Mouse (Mus musculus): ENCODE measurements at regions not wholly inside any gene's neighbourhood (a gene's known extent, or its start where the extent isn't known, plus 50 kb on each side); places are given as distances from the start of the nearest gene placed in this dataset.

DNA sequence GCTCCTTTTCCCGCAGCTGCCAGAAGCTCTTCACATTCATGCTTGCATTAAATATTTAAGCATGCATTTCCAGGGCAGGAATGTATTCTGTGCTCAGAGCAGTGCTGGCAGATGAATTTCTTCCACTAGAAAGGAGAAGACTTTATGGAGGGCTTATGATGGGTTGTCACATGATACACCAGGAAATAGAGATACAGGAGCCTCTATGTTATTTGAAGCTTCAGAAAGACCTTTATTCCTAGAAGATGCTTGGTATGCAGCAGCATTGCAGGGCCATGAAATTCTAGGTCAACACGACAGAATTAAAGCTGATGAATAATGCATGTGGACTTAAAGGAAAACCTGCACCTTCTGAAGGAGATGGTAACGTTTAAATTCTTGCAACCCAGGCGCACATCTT lies 212.1 kb downstream of the Adgrg6 start:
- WGBS = 60% methylated on average over 4 of the region's 4 CpGs
- Histone ChIP-seq H3K4me2 (replicated peaks; ENCODE audit: low read depth, low read length) (no peak overlapping the region), H3K27me3 (ENCODE audit: control insufficient read depth, insufficient read depth, low read length) (no peaks in the 10 kb centered on the region), H3K9ac (replicated peaks; ENCODE audit: low read depth, low read length) (no peak overlapping the region), H3K36me3 (ENCODE audit: control insufficient read depth, insufficient read depth, low read length) (no peaks in the 10 kb centered on the region), H3K9me3 (ENCODE audit: control insufficient read depth, low read depth, low read length) (no peaks in the 10 kb centered on the region), H3K27ac (ENCODE audit: low read length) (no peak overlapping the region), H3K4me1 (ENCODE audit: control insufficient read depth, insufficient read depth, low read length) (no peaks in the 10 kb centered on the region), H3K4me3 (ENCODE audit: low read depth, low read length) (no peak overlapping the region)
- ATAC-seq (ENCODE audit: insufficient number of reproducible peaks, insufficient read depth, low FRiP score, low read depth) = no peak

DNA sequence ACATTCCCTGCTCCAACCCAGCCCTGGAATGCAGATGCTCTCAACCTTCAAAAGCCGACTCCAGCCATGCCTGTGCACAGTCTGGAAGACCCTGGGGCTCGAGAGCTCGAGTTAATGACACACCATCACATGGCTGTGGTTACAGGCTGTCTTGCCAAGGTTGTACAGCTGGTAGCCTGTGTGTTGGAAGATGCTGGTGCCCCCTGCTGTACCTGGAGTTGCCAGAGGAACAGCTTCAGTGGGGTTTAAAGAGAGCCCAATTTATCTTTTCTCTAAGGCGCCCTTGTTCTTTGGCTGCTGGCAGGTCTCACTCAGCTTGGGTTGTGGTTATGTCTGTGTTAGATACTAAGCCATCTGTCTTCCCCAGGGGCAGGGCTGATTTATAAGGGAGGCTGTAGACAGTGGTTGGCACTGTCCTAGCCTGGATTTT lies 212.8 kb downstream of the Adgrg6 start:
- Histone ChIP-seq H3K4me3 (ENCODE audit: low read depth, low read length) (no peak overlapping the region), H3K27ac (ENCODE audit: low read length) (no peak overlapping the region), H3K4me1 (ENCODE audit: control insufficient read depth, insufficient read depth, low read length) (no peaks in the 10 kb centered on the region), H3K4me2 (replicated peaks; ENCODE audit: low read depth, low read length) (no peak overlapping the region), H3K36me3 (ENCODE audit: control insufficient read depth, insufficient read depth, low read length) (no peaks in the 10 kb centered on the region), H3K27me3 (ENCODE audit: control insufficient read depth, insufficient read depth, low read length) (no peaks in the 10 kb centered on the region), H3K9ac (replicated peaks; ENCODE audit: low read depth, low read length) (no peak overlapping the region), H3K9me3 (ENCODE audit: control insufficient read depth, low read depth, low read length) (no peaks in the 10 kb centered on the region)
- 36% methylated on average over 4 of the region's 4 CpGs for WGBS
- 0 out of 2 replicates have a peak, but pooled peaks have one; percentile 23 for ATAC-seq (ENCODE audit: insufficient number of reproducible peaks, insufficient read depth, low FRiP score, low read depth)

DNA sequence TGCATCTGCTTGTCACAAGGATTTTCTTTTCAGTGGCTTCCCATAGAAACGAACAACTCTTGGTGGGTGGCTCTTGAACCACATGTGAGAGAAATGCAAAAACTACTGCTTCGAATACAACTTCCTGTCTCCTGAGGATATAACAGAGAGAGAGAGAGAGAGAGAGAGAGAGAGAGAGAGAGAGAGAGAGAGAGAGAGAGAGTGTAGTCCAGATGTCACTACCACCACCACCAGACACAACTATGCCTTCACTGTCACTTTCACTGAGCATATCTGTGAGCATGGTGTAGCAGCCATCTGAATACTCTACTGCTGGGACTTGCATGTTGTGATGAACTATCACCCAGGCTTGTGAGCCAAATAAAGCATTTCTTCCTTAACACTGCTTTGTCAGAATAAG lies 216.6 kb downstream of the Adgrg6 start:
- H3K4me2 ChIP-seq (replicated peaks; ENCODE audit: low read depth, low read length) = no peak overlapping the region
- no peak for ATAC-seq (ENCODE audit: insufficient number of reproducible peaks, insufficient read depth, low FRiP score, low read depth)
- H3K9ac ChIP-seq (replicated peaks; ENCODE audit: low read depth, low read length) = no peak overlapping the region
- no peak overlapping the region for H3K4me3 ChIP-seq (ENCODE audit: low read depth, low read length)
- WGBS = 76% methylated on average over 2 of the region's 2 CpGs
- no peaks in the 10 kb centered on the region for H3K9me3 ChIP-seq (ENCODE audit: control insufficient read depth, low read depth, low read length)
- no peaks in the 10 kb centered on the region for H3K27me3 ChIP-seq (ENCODE audit: control insufficient read depth, insufficient read depth, low read length)
- H3K4me1 ChIP-seq (ENCODE audit: control insufficient read depth, insufficient read depth, low read length) = no peaks in the 10 kb centered on the region
- H3K36me3 ChIP-seq (ENCODE audit: control insufficient read depth, insufficient read depth, low read length) = no peaks in the 10 kb centered on the region
- no peak overlapping the region for H3K27ac ChIP-seq (ENCODE audit: low read length)

DNA sequence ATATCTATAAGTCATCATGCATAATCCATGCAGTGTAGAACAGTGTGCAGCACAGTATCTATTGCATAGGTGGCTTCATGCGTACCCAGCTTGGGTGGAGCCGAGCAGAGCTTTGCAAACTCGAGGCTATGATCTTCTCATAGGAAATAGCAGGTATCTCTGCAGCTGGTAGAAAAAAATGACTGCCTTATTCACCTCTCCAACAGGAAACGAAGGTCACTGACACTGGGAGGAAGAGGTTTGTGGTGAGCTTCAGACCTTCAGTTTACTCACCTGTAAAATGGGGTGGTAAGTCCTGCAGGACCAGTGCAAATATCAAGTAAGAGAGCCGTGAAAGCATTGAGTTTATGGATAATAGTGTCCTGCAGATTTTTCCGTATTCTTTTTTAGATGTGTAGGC lies 219.2 kb downstream of the Adgrg6 start:
- ATAC-seq (ENCODE audit: insufficient number of reproducible peaks, insufficient read depth, low FRiP score, low read depth) = no peak
- Histone ChIP-seq H3K9me3 (ENCODE audit: control insufficient read depth, low read depth, low read length) (no peaks in the 10 kb centered on the region), H3K36me3 (ENCODE audit: control insufficient read depth, insufficient read depth, low read length) (no peaks in the 10 kb centered on the region), H3K4me1 (ENCODE audit: control insufficient read depth, insufficient read depth, low read length) (no peaks in the 10 kb centered on the region), H3K27me3 (ENCODE audit: control insufficient read depth, insufficient read depth, low read length) (no peaks in the 10 kb centered on the region), H3K4me3 (ENCODE audit: low read depth, low read length) (no peak overlapping the region), H3K4me2 (replicated peaks; ENCODE audit: low read depth, low read length) (no peak overlapping the region), H3K9ac (replicated peaks; ENCODE audit: low read depth, low read length) (no peak overlapping the region), H3K27ac (ENCODE audit: low read length) (no peak overlapping the region)
- 84% methylated on average over 6 of the region's 6 CpGs for WGBS

DNA sequence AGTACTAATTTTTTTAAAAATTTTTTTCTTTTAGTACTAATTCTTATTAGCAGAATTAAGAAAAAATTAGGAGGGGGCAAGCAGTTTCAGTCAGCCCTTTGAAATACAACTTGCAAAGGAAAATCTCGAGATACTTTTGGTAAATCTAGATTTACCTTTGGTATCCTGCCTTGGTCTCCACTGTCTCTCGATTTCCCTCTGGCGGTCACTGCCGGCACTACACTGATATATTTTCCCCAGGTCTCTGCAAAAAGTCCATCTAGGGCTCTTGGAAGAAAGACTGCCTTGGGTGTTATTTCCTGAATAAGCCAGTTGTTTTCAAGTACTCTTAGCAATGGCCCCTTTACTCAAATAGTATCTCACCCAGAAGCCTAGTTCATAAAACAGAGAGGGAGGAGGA lies 224.0 kb downstream of the Adgrg6 start:
- 1% methylated on average over 4 of the region's 4 CpGs for WGBS
- Histone ChIP-seq H3K4me3 (ENCODE audit: low read depth, low read length) (no peak overlapping the region), H3K9ac (replicated peaks; ENCODE audit: low read depth, low read length) (no peak overlapping the region), H3K9me3 (ENCODE audit: control insufficient read depth, low read depth, low read length) (no peaks in the 10 kb centered on the region), H3K4me2 (replicated peaks; ENCODE audit: low read depth, low read length) (no peak overlapping the region), H3K4me1 (ENCODE audit: control insufficient read depth, insufficient read depth, low read length) (no peaks in the 10 kb centered on the region), H3K27me3 (ENCODE audit: control insufficient read depth, insufficient read depth, low read length) (no peaks in the 10 kb centered on the region), H3K36me3 (ENCODE audit: control insufficient read depth, insufficient read depth, low read length) (no peaks in the 10 kb centered on the region), H3K27ac (ENCODE audit: low read length) (no peak overlapping the region)
- ATAC-seq (ENCODE audit: insufficient number of reproducible peaks, insufficient read depth, low FRiP score, low read depth) = no peak

DNA sequence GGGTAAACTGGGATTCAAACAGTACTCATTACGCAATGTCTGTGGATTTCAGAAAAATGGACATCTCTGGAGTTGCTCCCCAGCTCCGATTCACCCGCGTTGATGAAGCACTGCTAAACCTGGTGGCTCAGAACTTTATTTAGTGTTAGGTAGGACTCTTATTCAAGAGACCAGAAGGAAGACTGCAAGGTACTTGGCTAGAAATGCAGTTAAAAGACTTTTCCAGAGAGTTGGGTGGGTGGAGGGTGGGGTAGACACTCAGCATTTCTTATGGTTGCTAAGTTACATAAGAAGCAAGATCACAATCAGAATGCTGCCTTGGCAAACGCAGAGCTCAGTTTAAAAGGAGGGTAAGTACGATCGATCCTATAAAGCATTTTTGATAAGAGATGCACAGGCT lies 230.2 kb downstream of the Adgrg6 start:
- H3K4me2 ChIP-seq (replicated peaks; ENCODE audit: low read depth, low read length) = no peak overlapping the region
- no peak overlapping the region for H3K27ac ChIP-seq (ENCODE audit: low read length)
- no peak for ATAC-seq (ENCODE audit: insufficient number of reproducible peaks, insufficient read depth, low FRiP score, low read depth)
- H3K36me3 ChIP-seq (ENCODE audit: control insufficient read depth, insufficient read depth, low read length) = no peaks in the 10 kb centered on the region
- H3K4me3 ChIP-seq (ENCODE audit: low read depth, low read length) = no peak overlapping the region
- no peaks in the 10 kb centered on the region for H3K27me3 ChIP-seq (ENCODE audit: control insufficient read depth, insufficient read depth, low read length)
- no peak overlapping the region for H3K9ac ChIP-seq (replicated peaks; ENCODE audit: low read depth, low read length)
- H3K9me3 ChIP-seq (ENCODE audit: control insufficient read depth, low read depth, low read length) = no peaks in the 10 kb centered on the region
- 79% methylated on average over 7 of the region's 7 CpGs for WGBS
- no peaks in the 10 kb centered on the region for H3K4me1 ChIP-seq (ENCODE audit: control insufficient read depth, insufficient read depth, low read length)

DNA sequence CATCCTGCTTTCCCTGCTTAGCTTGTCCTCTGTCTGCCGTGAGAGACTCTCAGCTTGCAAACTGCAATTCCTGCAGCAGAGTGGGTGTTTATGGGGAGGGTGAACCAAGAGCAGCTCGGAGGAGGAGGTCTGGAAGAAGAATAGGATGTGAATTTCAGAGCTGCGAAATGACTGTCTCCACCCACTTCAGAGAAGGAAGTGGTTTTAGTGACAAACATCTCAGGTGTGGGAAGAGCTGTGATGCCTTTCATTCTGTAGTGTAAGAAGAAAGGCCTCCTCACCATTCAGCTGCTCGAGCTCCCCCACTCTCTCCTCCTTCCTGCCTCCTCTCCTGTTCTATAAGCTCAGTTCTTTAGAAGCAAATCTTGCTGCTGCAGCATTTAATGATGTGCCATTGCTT lies 230.9 kb downstream of the Adgrg6 start:
- Histone ChIP-seq H3K4me3 (ENCODE audit: low read depth, low read length) (no peak overlapping the region), H3K36me3 (ENCODE audit: control insufficient read depth, insufficient read depth, low read length) (no peaks in the 10 kb centered on the region), H3K4me1 (ENCODE audit: control insufficient read depth, insufficient read depth, low read length) (no peaks in the 10 kb centered on the region), H3K9ac (replicated peaks; ENCODE audit: low read depth, low read length) (no peak overlapping the region), H3K27ac (ENCODE audit: low read length) (no peak overlapping the region), H3K27me3 (ENCODE audit: control insufficient read depth, insufficient read depth, low read length) (no peaks in the 10 kb centered on the region), H3K4me2 (replicated peaks; ENCODE audit: low read depth, low read length) (no peak overlapping the region), H3K9me3 (ENCODE audit: control insufficient read depth, low read depth, low read length) (no peaks in the 10 kb centered on the region)
- 48% methylated on average over 4 of the region's 4 CpGs for WGBS
- no peak for ATAC-seq (ENCODE audit: insufficient number of reproducible peaks, insufficient read depth, low FRiP score, low read depth)

DNA sequence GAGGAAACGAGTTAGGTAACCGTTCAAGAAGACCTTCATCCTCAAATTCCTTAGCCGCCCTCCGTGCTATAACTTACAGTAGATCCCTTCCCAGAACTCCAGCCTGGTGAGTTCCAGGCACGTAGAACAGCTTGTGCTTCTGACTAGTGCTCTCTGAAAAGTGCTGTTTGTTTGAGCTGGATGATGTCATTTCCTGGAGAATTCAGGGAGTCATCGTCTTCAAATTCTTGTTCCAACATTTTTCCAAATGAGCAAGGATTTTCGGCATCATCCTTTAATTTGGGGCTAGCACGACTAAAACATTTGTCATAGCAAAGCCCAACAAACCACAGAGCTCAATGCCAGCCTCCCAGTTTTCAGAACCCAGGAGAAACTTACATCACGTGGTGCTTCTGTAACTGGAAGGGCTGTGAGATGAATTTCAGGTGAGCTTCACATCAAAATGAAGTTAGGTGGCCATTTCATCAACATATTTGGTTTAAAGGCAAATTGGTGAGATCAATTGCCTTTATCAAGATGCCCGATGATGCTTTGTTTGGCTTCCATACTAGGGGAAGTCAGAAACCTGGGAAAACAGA lies 231.4 kb downstream of the Adgrg6 start:
- Histone ChIP-seq H3K9ac (replicated peaks; ENCODE audit: low read depth, low read length) (no peak overlapping the region), H3K4me3 (ENCODE audit: low read depth, low read length) (no peak overlapping the region), H3K4me2 (replicated peaks; ENCODE audit: low read depth, low read length) (no peak overlapping the region), H3K36me3 (ENCODE audit: control insufficient read depth, insufficient read depth, low read length) (no peaks in the 10 kb centered on the region), H3K27ac (ENCODE audit: low read length) (no peak overlapping the region), H3K9me3 (ENCODE audit: control insufficient read depth, low read depth, low read length) (no peaks in the 10 kb centered on the region), H3K27me3 (ENCODE audit: control insufficient read depth, insufficient read depth, low read length) (no peaks in the 10 kb centered on the region), H3K4me1 (ENCODE audit: control insufficient read depth, insufficient read depth, low read length) (no peaks in the 10 kb centered on the region)
- no peak for ATAC-seq (ENCODE audit: insufficient number of reproducible peaks, insufficient read depth, low FRiP score, low read depth)
- WGBS = 72% methylated on average over 10 of the region's 10 CpGs

DNA sequence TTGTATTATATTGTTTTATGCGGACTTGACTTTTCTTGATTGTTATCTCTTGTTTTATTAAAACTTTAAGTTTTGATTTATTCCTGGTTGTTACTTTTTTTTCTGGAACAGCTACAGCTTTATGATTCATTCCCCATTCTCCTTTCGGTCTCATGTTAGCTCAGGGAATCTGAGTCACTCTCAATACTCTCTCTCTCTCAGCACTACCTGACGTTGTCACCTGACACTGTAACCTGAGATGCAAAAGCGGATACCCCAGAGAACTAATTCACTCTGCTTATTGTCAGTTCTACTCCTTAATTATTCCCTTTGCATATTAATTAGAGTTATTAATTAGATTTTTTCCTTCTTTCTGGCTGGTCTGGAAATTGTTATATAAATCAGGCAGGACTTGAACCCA lies 232.5 kb downstream of the Adgrg6 start:
- Histone ChIP-seq H3K4me3 (ENCODE audit: low read depth, low read length) (no peak overlapping the region), H3K9ac (replicated peaks; ENCODE audit: low read depth, low read length) (no peak overlapping the region), H3K9me3 (ENCODE audit: control insufficient read depth, low read depth, low read length) (no peaks in the 10 kb centered on the region), H3K27me3 (ENCODE audit: control insufficient read depth, insufficient read depth, low read length) (no peaks in the 10 kb centered on the region), H3K36me3 (ENCODE audit: control insufficient read depth, insufficient read depth, low read length) (no peaks in the 10 kb centered on the region), H3K27ac (ENCODE audit: low read length) (no peak overlapping the region), H3K4me1 (ENCODE audit: control insufficient read depth, insufficient read depth, low read length) (no peaks in the 10 kb centered on the region), H3K4me2 (replicated peaks; ENCODE audit: low read depth, low read length) (no peak overlapping the region)
- 69% methylated on average over 4 of the region's 4 CpGs for WGBS
- ATAC-seq (ENCODE audit: insufficient number of reproducible peaks, insufficient read depth, low FRiP score, low read depth) = no peak
